Mouse (Mus musculus) heart, adult 2 months (tissue): ENCODE data around the gene Nup98. TPM values are rescaled to one million over a fixed set of nuclear protein-coding genes. Genes with fewer than 3 reads are reported as not detected.

Experiments used
- DNase-seq, 2 experiments: peaks; one replicate each; pipeline ENCODE4 v3.0.0; 2021
- H3K27ac ChIP-seq: fragments of 200-600 bp; 2 replicates; pipeline ENCODE4 v1.8.1; 2022
- H3K27me3 ChIP-seq: fragments of 200-500 bp; 2 replicates; pipeline ENCODE4 v1.6.1; 2012; ENCODE audit warnings: mild to moderate bottlenecking, low read length, inconsistent platforms, mixed read lengths; ENCODE audit not compliant: control insufficient read depth, insufficient read depth
- H3K36me3 ChIP-seq: fragments of 200-500 bp; 2 replicates; pipeline ENCODE4 v1.6.1; 2012; ENCODE audit warnings: low read length, inconsistent platforms; ENCODE audit not compliant: control insufficient read depth, insufficient read depth
- H3K4me1 ChIP-seq: fragments of 200-500 bp; 2 replicates; pipeline ENCODE4 v1.6.1; 2011; ENCODE audit warnings: low read length; ENCODE audit not compliant: control insufficient read depth, insufficient read depth
- H3K4me3 ChIP-seq: fragments of 200-600 bp; 2 replicates; pipeline ENCODE4 v1.8.1; 2022
- H3K79me2 ChIP-seq: fragments of 200-500 bp; replicated peaks from 2 replicates; pipeline ENCODE4 v1.6.1; 2012; ENCODE audit warnings: mild to moderate bottlenecking, inconsistent platforms, low read length, moderate library complexity, mixed read lengths; ENCODE audit not compliant: control insufficient read depth, insufficient read depth
- H3K9ac ChIP-seq: fragments of 200-500 bp; 2 replicates; pipeline ENCODE4 v1.6.1; 2012; ENCODE audit warnings: low read depth, mild to moderate bottlenecking, control low read depth, inconsistent platforms, low read length, mixed read lengths
- CTCF ChIP-seq: fragments of 200-600 bp; IDR thresholded peaks from 2 replicates; pipeline ENCODE4 v1.8.1; 2022; ENCODE audit warnings: antibody characterized with exemption, mild to moderate bottlenecking, moderate library complexity
- EP300 ChIP-seq: fragments of 200-500 bp; IDR thresholded peaks from 2 replicates; pipeline ENCODE4 v1.6.1; 2011; ENCODE audit warnings: low read depth, low read length, control low read depth; ENCODE audit not compliant: insufficient read depth
- POLR2A ChIP-seq: fragments of 200-500 bp; IDR thresholded peaks from 2 replicates; pipeline ENCODE4 v1.6.1; 2011; ENCODE audit warnings: mild to moderate bottlenecking, low read depth, low read length, control low read depth; ENCODE audit not compliant: insufficient read depth
- WGBS: fragments of 180-500 bp; shearing (Covaris S2); methylation state at CpG from one replicate; pipeline ENCODE4 v1.1.7; 2018; 5-methylcytosine and 5-hydroxymethylcytosine counted together
- intact Hi-C: fragments of 180-260 bp; cut with DNase I; formaldehyde crosslinking; loops from one replicate; pipeline ENCODE4 v1.15.1; 2025
- polyA plus RNA-seq: library from polyadenylated mRNA; depleted of rRNA; stranded (reverse); fragments of >200 nt; gene quantifications from 2 replicates; pipeline ENCODE4 v1.2.3, GENCODE M21; 2012
- total RNA-seq, 2 experiments: library from RNA; stranded (reverse); gene quantifications; 2 replicates each; pipeline ENCODE4 v1.2.3; 2021

The Nup98 gene
- total and polyA plus RNA-seq, 3 experiments: 9.9 to 32.9 (median 31.9) TPM

- Histone ChIP-seq H3K4me3 (no peak overlapping the region), H3K79me2 (no peaks in the 10 kb centered on the region), H3K27me3 (no peaks in the 10 kb centered on the region), H3K36me3 (peaks cover 6% of the 10 kb centered on the region; the same call in 1 of the 2 replicates), H3K9ac (no peak overlapping the region), H3K27ac (no peak overlapping the region), H3K4me1 (peaks cover 8% of the 10 kb centered on the region)
- intact Hi-C loops: no loop called here
- 84% methylated on average over 4 of the region's 4 CpGs for WGBS
- TF ChIP-seq CTCF (no peak), EP300 (no peak), POLR2A (no peak)
- no peak for DNase-seq
Measured at GRCm38 (mm10) chr7:102228049-102228670, 18.2 kb upstream of the Nup98 start.

- 69% methylated on average over 6 of the region's 6 CpGs for whole genome bisulfite sequencing
- intact Hi-C loops: no loop called here
- peaks cover 6% of the 10 kb centered on the region; the same call in 1 of the 2 replicates for H3K36me3 ChIP-seq
- peak overlapping the region; percentile 66 for H3K27ac ChIP-seq
- no peaks in the 10 kb centered on the region for H3K79me2 ChIP-seq
- H3K27me3 ChIP-seq: no peaks in the 10 kb centered on the region
- DNase-seq: no peak
- peaks cover 9% of the 10 kb centered on the region for H3K4me1 ChIP-seq
- TF ChIP-seq EP300 (no peak), POLR2A (peak; percentile 39; the same call in 1 of the 2 replicates)
- H3K9ac ChIP-seq: no peak overlapping the region
- no peak overlapping the region for H3K4me3 ChIP-seq
Measured at GRCm38 (mm10) chr7:102226051-102226450, 16.1 kb upstream of the Nup98 start.

- H3K27me3 ChIP-seq: no peaks in the 10 kb centered on the region
- no peaks in the 10 kb centered on the region for H3K79me2 ChIP-seq
- H3K4me1 ChIP-seq: peaks cover 9% of the 10 kb centered on the region
- peak overlapping the region; percentile 74; the same call in 1 of the 2 replicates for H3K27ac ChIP-seq
- no peak for DNase-seq
- TF ChIP-seq POLR2A (no peak), CTCF (no peak), EP300 (no peak)
- WGBS: 60% methylated on average over 5 of the region's 5 CpGs
- no peak overlapping the region for H3K9ac ChIP-seq
- H3K36me3 ChIP-seq: peaks cover 6% of the 10 kb centered on the region; the same call in 1 of the 2 replicates
- no peak overlapping the region for H3K4me3 ChIP-seq
- intact Hi-C loops: loop anchor here (2.0 kb wide), 1 partner anchor 19 kb away; no protein-coding TSS in a partner anchor
Measured at GRCm38 (mm10) chr7:102223883-102224738, 14.1 kb upstream of the Nup98 start.

- Histone ChIP-seq H3K36me3 (peaks cover 6% of the 10 kb centered on the region; the same call in 1 of the 2 replicates), H3K9ac (peak overlapping the region; percentile 89), H3K27me3 (no peaks in the 10 kb centered on the region), H3K4me3 (peak overlapping the region; percentile 75), H3K79me2 (no peaks in the 10 kb centered on the region), H3K4me1 (peaks cover 9% of the 10 kb centered on the region), H3K27ac (peak overlapping the region; percentile 74)
- no peak for TF ChIP-seq EP300
- no peak for TF ChIP-seq CTCF
- TF ChIP-seq POLR2A: peak; percentile 61
- intact Hi-C loops: loop anchor here (1.0 to 2.0 kb wide), 2 partner anchors 20 to 27 kb away; no protein-coding TSS in a partner anchor
- 2% methylated on average over 31 of the region's 31 CpGs for WGBS
- DNase-seq: peak; percentile 83 to 84
Measured at GRCm38 (mm10) chr7:102222830-102223556, 13.0 kb upstream of the Nup98 start.

GRCm38 (mm10) chr7:102222336-102222735 lies 12.4 kb upstream of the Nup98 start:
- under 1% methylated on average over 9 of the region's 13 CpGs for WGBS
- no peaks in the 10 kb centered on the region for H3K27me3 ChIP-seq
- H3K9ac ChIP-seq: peak overlapping the region; percentile 89; the same call in 1 of the 2 replicates
- TF ChIP-seq CTCF: peak; percentile 63
- no peak for TF ChIP-seq EP300
- TF ChIP-seq POLR2A: no peak
- peaks cover 6% of the 10 kb centered on the region; the same call in 1 of the 2 replicates for H3K36me3 ChIP-seq
- peak overlapping the region; percentile 74 for H3K27ac ChIP-seq
- peaks cover 9% of the 10 kb centered on the region for H3K4me1 ChIP-seq
- no peak for DNase-seq
- peak overlapping the region; percentile 75 for H3K4me3 ChIP-seq
- intact Hi-C loops: loop anchor here (1.0 to 2.0 kb wide), 2 partner anchors 20 to 28 kb away; no protein-coding TSS in a partner anchor
- no peaks in the 10 kb centered on the region for H3K79me2 ChIP-seq
